Mouse (Mus musculus): ENCODE data around the gene Saxo1.

DNA sequence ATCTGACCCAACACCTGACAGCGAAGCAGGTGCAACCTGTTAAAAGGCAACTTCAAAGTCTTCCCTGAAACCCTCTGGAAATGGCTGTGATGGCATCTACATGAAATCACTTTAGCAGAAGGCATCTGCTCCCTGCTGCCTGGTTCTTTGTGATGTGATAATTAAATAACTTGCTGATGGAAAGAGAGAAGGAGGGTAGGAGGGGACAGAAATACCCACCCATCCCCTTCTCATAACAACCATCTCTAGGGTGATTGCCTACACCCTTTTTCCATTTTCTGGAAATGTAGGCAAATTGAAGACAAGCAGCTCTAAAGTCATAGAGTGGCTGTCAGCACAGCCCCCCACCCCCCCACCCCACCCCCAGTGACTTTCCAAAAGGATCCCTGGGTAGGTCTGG, 33.6 kb downstream of the Saxo1 start:
- TF ChIP-seq CTCF (IDR thresholded peaks at IDR 0.05; ENCODE audit: low read depth): no peak
- no peak for TF ChIP-seq EP300 (IDR thresholded peaks at IDR 0.05; ENCODE audit: low read depth)
